Mouse (Mus musculus) right cerebral cortex, adult 18-20 months (tissue): ENCODE data around the gene Gm21788.
"Not testable (repeated sequence)": the region's sequence is repeated elsewhere in the genome, so short reads cannot be mapped to it uniquely, and the experiment has no call there.

Source experiments
- DNase-seq: peaks from one replicate; pipeline ENCODE4 v3.0.0; 2022; ENCODE audit warnings: mixed read lengths

Gm21788 gene

GRCm38 (mm10) chrY:7404710-7405109 lies at the start of gene Gm21788:
Gene Gm21788 (plus strand): TSS chrY:7405010.
- DNase-seq = not testable (repeated sequence)
